Mouse (Mus musculus) stomach, postnatal 0 days (tissue): ENCODE results near the gene Palm.

ENCODE experiments used
- CTCF ChIP-seq: IDR thresholded peaks from 2 replicates; pipeline ENCODE4 v1.5.1; 2016; ENCODE audit warnings: antibody characterized with exemption, low read depth, mild to moderate bottlenecking, moderate library complexity
- EP300 ChIP-seq: optimal IDR thresholded peaks from 2 replicates; pipeline ENCODE3; 2016; ENCODE audit warnings: antibody characterized with exemption

GRCm38 (mm10) chr10:79832786-79833181, 39.4 kb downstream of the Palm start:
- TF ChIP-seq CTCF (no peak), EP300 (no peak)
